Mouse (Mus musculus) testis, adult 2 months (tissue): Measurements from ENCODE around the gene Serpine1.

Experiments
- CTCF ChIP-seq: fragments of 200-500 bp; IDR thresholded peaks from 2 replicates; pipeline ENCODE4 v1.5.1; 2012; ENCODE audit warnings: low read depth, mild to moderate bottlenecking, inconsistent platforms, low read length, moderate library complexity; ENCODE audit not compliant: control insufficient read depth, insufficient read depth, insufficient replicate concordance
- POLR2A ChIP-seq: fragments of 200-500 bp; IDR thresholded peaks from 2 replicates; pipeline ENCODE4 v1.6.1; 2012; ENCODE audit warnings: low read depth, mild to moderate bottlenecking, inconsistent platforms, low read length, moderate library complexity; ENCODE audit not compliant: control insufficient read depth

- TF ChIP-seq CTCF (no peak), POLR2A (no peak)
These were observed 44.9 kb upstream of the Serpine1 start for GRCm38 (mm10) chr5:137116987-137117386.
